In genomic region chr8:106801261-106801660, GRCm38 (mm10) we compare ENCODE assay signal across 20 mouse cellular contexts.
"Had no signal": no experiment of that assay in that cellular context is flagged by ENCODE, and none has a peak within 500 bp of the region (broad histone marks: within the 10 kb centered on the region; RNA-seq: fewer than 3 reads in every experiment).

No protein-coding gene starts in this region.

- ATAC-seq: intestine, postnatal 0 days; liver, postnatal 0 days; lung, postnatal 0 days; midbrain, embryonic 15.5 days had no signal

- H3K4me2 ChIP-seq: limb, embryonic 12.5 days; limb, embryonic 15.5 days; liver, embryonic 11.5 days; lung, embryonic 14.5 days; midbrain, embryonic 12.5 days; midbrain, embryonic 15.5 days; neural tube, embryonic 13.5 days; stomach, embryonic 15.5 days had no signal

- H3K9me3 ChIP-seq: limb, embryonic 15.5 days; midbrain, embryonic 12.5 days; midbrain, embryonic 15.5 days; neural tube, embryonic 13.5 days; stomach, embryonic 15.5 days had no signal

- H3K4me1 ChIP-seq: limb, embryonic 15.5 days; midbrain, embryonic 12.5 days; midbrain, embryonic 15.5 days; neural tube, embryonic 13.5 days; stomach, embryonic 15.5 days had no signal

- H3K4me3 ChIP-seq: limb, embryonic 12.5 days; limb, embryonic 15.5 days; midbrain, embryonic 12.5 days; midbrain, embryonic 15.5 days; neural tube, embryonic 13.5 days; stomach, embryonic 15.5 days had no signal

- H3K36me3 ChIP-seq: limb, embryonic 12.5 days; limb, embryonic 15.5 days; midbrain, embryonic 15.5 days; stomach, embryonic 15.5 days had no signal

- DNase-seq: kidney, postnatal 10 days; kidney, postnatal 4 days; left cerebral cortex, postnatal 4 days; liver, postnatal 0 days; retina, postnatal 1 day; right cerebral cortex, postnatal 25 days; spleen, adult 18-20 months; thymus, postnatal 4 days had no signal

- H3K27ac ChIP-seq: limb, embryonic 12.5 days; limb, embryonic 15.5 days; liver, embryonic 14.5 days; macrophage; midbrain, embryonic 12.5 days; midbrain, embryonic 15.5 days; neural tube, embryonic 13.5 days; stomach, embryonic 15.5 days had no signal

- H3K9ac ChIP-seq: limb, embryonic 12.5 days; limb, embryonic 15.5 days; liver, embryonic 14.5 days; liver, postnatal 0 days; lung, embryonic 14.5 days; midbrain, embryonic 12.5 days; midbrain, embryonic 15.5 days; neural tube, embryonic 13.5 days; stomach, embryonic 15.5 days had no signal

- H3K27me3 ChIP-seq: limb, embryonic 12.5 days; limb, embryonic 15.5 days; midbrain, embryonic 12.5 days; midbrain, embryonic 15.5 days; neural tube, embryonic 13.5 days; stomach, embryonic 15.5 days had no signal
